Mouse (Mus musculus) liver, embryonic 13.5 days (tissue): ENCODE results near the gene Samhd1. TPM values are rescaled to one million over a fixed set of nuclear protein-coding genes. Genes with fewer than 3 reads are reported as not detected.

Experiments used
- ATAC-seq: fragments of 200-750 bp; cut with Nextera tagmentation; 2 replicates; pipeline ENCODE4 v1.8.0; 2017; ENCODE audit warnings: low read depth, mild to moderate bottlenecking, moderate number of reproducible peaks, moderate library complexity
- DNase-seq: peaks from one replicate; pipeline ENCODE4 v3.0.0; 2022
- H3K27ac ChIP-seq: fragments of 300-500 bp; sonication (generic); 2 replicates; pipeline ENCODE4 v1.5.1; 2015; ENCODE audit warnings: moderate library complexity, mild to moderate bottlenecking, inconsistent platforms
- H3K27me3 ChIP-seq: fragments of 300-500 bp; sonication (generic); 2 replicates; pipeline ENCODE4 v1.6.1; 2015; ENCODE audit warnings: mild to moderate bottlenecking, inconsistent platforms
- H3K36me3 ChIP-seq: fragments of 300-500 bp; sonication (generic); 2 replicates; pipeline ENCODE4 v1.6.1; 2015; ENCODE audit warnings: mild to moderate bottlenecking, inconsistent platforms
- H3K4me1 ChIP-seq: fragments of 300-500 bp; sonication (generic); replicated peaks from 2 replicates; pipeline ENCODE4 v1.6.1; 2015; ENCODE audit warnings: inconsistent platforms
- H3K4me2 ChIP-seq: fragments of 300-500 bp; sonication (generic); 2 replicates; pipeline ENCODE4 v1.6.1; 2015; ENCODE audit warnings: inconsistent platforms, mild to moderate bottlenecking, moderate library complexity
- H3K4me3 ChIP-seq: fragments of 300-500 bp; sonication (generic); replicated peaks from 2 replicates; pipeline ENCODE4 v1.5.1; 2015; ENCODE audit warnings: mild to moderate bottlenecking, inconsistent platforms
- H3K9ac ChIP-seq: fragments of 300-500 bp; sonication (generic); 2 replicates; pipeline ENCODE4 v1.6.1; 2015; ENCODE audit warnings: mild to moderate bottlenecking, inconsistent platforms
- H3K9me3 ChIP-seq: fragments of 300-500 bp; sonication (generic); replicated peaks from 2 replicates; pipeline ENCODE4 v1.6.1; 2016; ENCODE audit warnings: inconsistent platforms
- WGBS: fragments of 180-500 bp; shearing (Covaris S2); methylation state at CpG from one replicate; pipeline ENCODE4 v1.1.7; 2015; ENCODE audit not compliant: insufficient replicate concordance; 5-methylcytosine and 5-hydroxymethylcytosine counted together
- polyA plus RNA-seq: library from polyadenylated mRNA; unstranded; fragments of >200 nt; fragmentation: Nextera tagmentation; extraction: Ambion mirVana; gene quantifications from 2 replicates; pipeline ENCODE4 v1.2.1, GENCODE M21; 2015

Gene Samhd1
- polyA plus RNA-seq, 1 experiment from 2014 or later, result 19.4 TPM

DNA sequence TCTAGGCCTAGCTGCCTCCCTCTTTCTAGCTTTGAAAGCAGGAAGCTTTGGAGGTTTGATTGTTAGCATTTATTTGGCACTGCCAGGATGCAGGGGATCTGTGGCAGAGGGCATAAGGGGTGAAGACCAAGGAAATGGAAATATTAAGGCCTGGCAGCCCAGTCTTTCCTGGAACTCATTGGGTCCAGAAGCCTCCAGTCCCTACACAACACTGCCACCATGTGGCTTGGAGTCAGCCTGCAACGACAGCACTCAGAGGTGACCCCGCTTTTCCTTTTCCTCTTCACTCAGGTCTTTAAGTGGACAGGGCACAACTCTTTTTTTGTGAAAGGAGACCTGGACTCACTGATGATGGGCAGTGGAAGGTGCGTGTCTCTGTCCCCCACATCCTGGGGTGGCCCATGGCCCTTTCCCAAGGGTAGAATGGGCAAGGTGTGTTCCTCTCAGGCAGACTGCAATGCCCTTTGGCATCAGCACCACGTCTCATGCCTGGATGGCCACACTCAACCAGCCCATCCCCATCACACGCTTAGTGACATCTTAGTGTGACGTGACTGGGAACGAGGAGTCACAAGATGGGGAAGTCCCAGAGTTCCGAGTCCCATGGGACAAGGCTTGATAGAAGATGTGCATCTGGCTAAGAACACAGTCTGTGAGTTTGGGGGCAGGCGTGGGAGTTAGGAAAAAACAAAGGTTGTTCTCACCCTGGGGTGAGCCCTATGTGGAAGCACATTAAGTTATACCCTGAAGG is 39.9 kb downstream of the Samhd1 start:
- 54% methylated on average over 9 of the region's 9 CpGs for WGBS
- H3K27ac ChIP-seq, result no peak overlapping the region
- no peak for DNase-seq

DNA sequence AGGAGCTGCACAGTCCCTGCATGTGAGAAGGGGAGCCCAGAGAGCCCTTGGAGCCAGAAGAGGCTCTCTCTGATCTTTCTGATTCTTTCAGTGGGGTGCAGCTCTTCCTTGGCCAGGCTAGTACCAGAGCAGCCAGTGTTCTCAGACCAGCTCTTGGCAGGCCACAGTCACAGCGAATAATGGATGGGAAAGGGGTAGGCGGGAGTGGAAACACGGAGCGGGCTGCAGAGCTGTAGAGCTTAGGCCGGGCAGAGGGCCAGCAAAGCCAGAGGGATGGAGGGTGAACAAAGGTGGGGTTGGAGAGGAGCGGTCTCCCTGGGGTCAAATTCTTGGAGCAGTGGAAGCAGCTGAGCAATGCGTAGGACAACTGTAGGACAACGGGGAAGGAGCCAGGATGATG is 43.0 kb downstream of the Samhd1 start:
- ATAC-seq (no peak), DNase-seq (no peak)
- H3K9ac ChIP-seq, result no peak overlapping the region
- H3K36me3 ChIP-seq, result no peaks in the 10 kb centered on the region
- 66% methylated on average over 8 of the region's 8 CpGs for WGBS
- H3K9me3 ChIP-seq, result no peaks in the 10 kb centered on the region
- no peaks in the 10 kb centered on the region for H3K4me1 ChIP-seq
- no peak overlapping the region for H3K4me3 ChIP-seq
- no peak overlapping the region for H3K4me2 ChIP-seq
- no peak overlapping the region for H3K27ac ChIP-seq
- H3K27me3 ChIP-seq, result 0 out of 2 replicates have a peak, but pooled peaks cover 3% of the 10 kb centered on the region

More for the DNA sequence above, 39.9 kb downstream of the Samhd1 start:
- Histone ChIP-seq H3K4me3 (no peak overlapping the region), H3K4me1 (no peaks in the 10 kb centered on the region), H3K36me3 (peaks cover 19% of the 10 kb centered on the region), H3K27me3 (0 out of 2 replicates have a peak, but pooled peaks cover 3% of the 10 kb centered on the region), H3K9ac (no peak overlapping the region), H3K9me3 (no peaks in the 10 kb centered on the region), H3K4me2 (no peak overlapping the region)
- ATAC-seq, result peak; percentile 34; the same call in 1 of the 2 replicates

DNA sequence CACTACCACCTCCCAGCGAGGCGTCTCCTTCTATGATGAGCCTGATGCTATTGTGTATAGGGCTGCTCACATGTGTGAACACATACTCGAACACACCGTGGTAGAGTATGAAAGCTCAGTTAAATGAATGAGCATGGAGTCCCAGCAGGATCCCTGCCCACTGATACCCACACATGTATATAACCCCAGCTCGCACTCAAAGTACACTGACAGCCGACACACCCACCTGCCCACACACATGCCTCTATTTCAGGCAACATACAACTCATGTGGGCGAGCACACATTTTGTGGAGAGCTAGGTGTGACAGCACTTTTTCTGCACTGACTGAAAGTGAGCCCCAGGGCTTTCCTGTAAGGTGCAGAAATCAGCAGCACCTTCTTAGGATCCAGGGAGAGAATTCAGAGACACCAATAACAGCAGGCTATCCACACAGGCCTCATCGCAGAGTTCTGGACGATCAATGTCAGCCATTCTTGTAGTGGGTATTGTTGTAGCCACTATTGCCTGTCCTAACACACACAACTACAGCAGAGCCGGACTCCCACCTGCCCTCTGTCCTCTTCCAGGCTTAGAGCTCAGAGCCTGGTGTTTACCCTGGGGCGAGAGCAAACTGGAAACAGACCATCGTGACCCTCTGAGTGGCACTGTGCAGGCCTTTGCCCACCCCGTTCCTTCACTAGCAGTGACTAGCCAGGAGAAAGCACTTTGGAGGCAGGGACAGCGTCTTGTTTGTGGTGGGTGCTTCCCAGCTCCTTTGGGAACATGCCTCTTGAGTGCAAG is 47.3 kb downstream of the Samhd1 start:
- H3K4me1 ChIP-seq, result no peaks in the 10 kb centered on the region
- ATAC-seq (0 out of 2 replicates have a peak, but pooled peaks have one; percentile 40), DNase-seq (no peak)
- no peaks in the 10 kb centered on the region for H3K36me3 ChIP-seq
- no peak overlapping the region for H3K4me3 ChIP-seq
- no peak overlapping the region for H3K4me2 ChIP-seq
- no peaks in the 10 kb centered on the region for H3K9me3 ChIP-seq
- whole genome bisulfite sequencing, result 67% methylated on average over 14 of the region's 14 CpGs
- no peak overlapping the region for H3K9ac ChIP-seq
- H3K27me3 ChIP-seq, result peaks cover 10% of the 10 kb centered on the region
- peak overlapping the region; percentile 21; the same call in 1 of the 2 replicates for H3K27ac ChIP-seq

DNA sequence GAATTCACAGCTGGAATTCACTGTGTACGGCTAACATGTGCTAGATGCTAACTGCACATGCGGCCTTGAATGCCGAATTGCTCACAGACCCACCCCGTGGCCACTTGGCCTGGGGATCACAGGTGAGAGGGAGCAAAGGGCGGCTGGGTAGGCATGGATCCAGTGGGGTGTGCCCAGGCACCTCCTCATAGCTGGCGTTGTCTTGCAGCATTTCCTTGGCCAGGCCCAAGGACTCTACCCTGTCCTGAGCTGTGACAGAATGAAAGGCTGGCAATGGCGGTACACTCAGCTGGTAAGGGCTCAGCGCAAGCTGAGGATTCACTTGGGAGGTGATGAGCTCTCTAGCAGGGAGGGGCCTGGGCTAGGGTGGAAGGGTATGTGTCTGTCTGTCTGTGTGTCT is 48.3 kb downstream of the Samhd1 start, which contains the start of gene Tldc2:
TSS of gene Tldc2 (plus strand) at position 260 of the 400 bp plus-strand sequence.
- H3K4me1 ChIP-seq, result no peaks in the 10 kb centered on the region
- no peaks in the 10 kb centered on the region for H3K36me3 ChIP-seq
- peaks cover 18% of the 10 kb centered on the region for H3K27me3 ChIP-seq
- H3K9me3 ChIP-seq, result no peaks in the 10 kb centered on the region
- H3K9ac ChIP-seq, result no peak within 1 kb of the TSS
- H3K4me2 ChIP-seq, result no peak within 1 kb of the TSS
- ATAC-seq (no peak), DNase-seq (no peak)
- no peak within 1 kb of the TSS for H3K4me3 ChIP-seq
- WGBS, result 71% methylated on average over 8 of the region's 8 CpGs
- H3K27ac ChIP-seq, result peak within 1 kb of the TSS; percentile 21; the same call in 1 of the 2 replicates

DNA sequence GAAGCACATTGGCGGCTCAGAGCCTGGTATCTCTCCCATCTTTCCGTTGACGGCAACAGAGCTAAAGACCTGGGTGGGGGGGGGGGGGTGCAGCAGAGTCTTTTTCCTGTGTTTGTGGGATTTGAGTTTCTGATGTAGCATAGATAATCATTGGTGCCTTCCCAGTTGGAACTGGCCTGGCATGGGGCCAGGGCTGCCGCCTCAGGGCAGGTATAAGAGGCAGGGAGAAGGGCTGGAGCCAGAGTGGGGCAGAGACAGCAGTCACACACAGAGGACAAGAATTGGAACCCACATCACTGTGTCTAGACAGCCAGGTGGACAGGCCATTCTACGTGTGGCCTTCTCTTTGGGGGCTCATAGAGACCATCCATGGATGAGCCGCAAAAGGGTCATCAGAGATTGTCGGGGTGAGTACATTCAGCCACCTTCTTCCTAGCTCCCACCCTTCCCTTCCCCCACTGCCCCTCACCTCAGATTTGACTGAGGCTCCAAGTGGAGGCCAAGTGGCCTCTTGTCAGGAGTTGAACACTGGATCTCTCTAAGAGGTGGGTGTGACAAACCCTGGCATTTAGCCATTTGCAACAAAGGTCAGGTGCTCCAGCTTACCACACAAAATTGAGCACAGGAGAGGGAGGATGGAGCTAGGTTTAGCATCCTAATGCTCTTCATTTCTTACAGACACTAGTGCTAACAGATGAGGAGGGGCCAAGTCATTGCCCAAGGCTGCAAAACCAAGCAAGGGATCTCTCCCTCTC is 50.1 kb downstream of the Samhd1 start:
- H3K9me3 ChIP-seq, result no peaks in the 10 kb centered on the region
- H3K36me3 ChIP-seq, result no peaks in the 10 kb centered on the region
- H3K4me1 ChIP-seq, result no peaks in the 10 kb centered on the region
- DNase-seq (no peak), ATAC-seq (no peak)
- 66% methylated on average over 7 of the region's 7 CpGs for WGBS
- H3K4me3 ChIP-seq, result no peak overlapping the region
- H3K4me2 ChIP-seq, result no peak overlapping the region
- H3K27ac ChIP-seq, result no peak overlapping the region
- peaks cover 33% of the 10 kb centered on the region for H3K27me3 ChIP-seq
- H3K9ac ChIP-seq, result no peak overlapping the region

DNA sequence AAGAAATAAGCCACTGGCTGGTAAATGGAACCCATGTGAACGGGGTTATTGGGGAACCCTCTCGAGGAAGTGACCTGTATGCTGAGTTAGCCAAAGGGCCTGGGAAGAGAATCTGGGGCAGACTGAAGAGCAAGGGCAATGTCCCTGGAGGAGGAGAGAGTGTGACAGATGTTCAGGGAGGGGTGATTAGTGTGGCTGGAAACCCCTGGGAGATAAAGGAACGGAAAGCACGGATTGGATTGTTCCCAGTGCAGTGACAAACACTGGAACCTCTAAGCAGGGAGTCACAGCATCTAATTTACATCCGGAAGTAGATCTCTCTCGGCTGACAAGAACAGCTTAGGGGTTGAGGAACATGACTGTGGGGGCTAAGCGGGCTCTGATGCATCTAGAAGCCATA is 53.1 kb downstream of the Samhd1 start:
- ATAC-seq (no peak), DNase-seq (no peak)
- H3K27ac ChIP-seq, result no peak overlapping the region

DNA sequence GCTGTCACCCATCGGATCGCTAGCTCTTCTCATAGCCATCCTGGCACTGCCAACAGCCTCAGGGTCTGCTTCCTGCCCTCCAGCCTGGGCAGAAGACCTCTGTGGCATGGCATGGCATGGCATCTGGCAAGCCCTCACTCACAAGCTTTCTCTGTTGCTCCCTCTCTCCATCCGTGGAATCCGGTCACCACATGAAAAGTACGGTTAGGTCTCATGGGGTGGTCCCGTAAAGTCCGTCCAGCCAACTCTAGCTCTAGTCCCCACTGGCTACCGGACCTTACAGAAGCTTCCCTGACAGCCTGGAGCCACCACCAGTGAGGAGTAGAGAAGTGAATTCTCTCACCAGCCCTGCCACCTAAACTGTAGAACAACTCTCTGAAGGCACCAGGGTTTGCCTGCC is 53.7 kb downstream of the Samhd1 start:
- DNase-seq (no peak), ATAC-seq (no peak)
- Histone ChIP-seq H3K9me3 (no peaks in the 10 kb centered on the region), H3K4me2 (no peak overlapping the region), H3K4me1 (peaks cover 15% of the 10 kb centered on the region), H3K9ac (no peak overlapping the region), H3K27me3 (peaks cover 70% of the 10 kb centered on the region), H3K36me3 (no peaks in the 10 kb centered on the region), H3K4me3 (no peak overlapping the region), H3K27ac (no peak overlapping the region)
- 77% methylated on average over 8 of the region's 8 CpGs for WGBS

More for the DNA sequence above, 53.1 kb downstream of the Samhd1 start:
- peaks cover 9% of the 10 kb centered on the region for H3K4me1 ChIP-seq
- no peak overlapping the region for H3K4me3 ChIP-seq
- no peaks in the 10 kb centered on the region for H3K36me3 ChIP-seq
- H3K9me3 ChIP-seq, result no peaks in the 10 kb centered on the region
- peaks cover 64% of the 10 kb centered on the region for H3K27me3 ChIP-seq
- H3K4me2 ChIP-seq, result no peak overlapping the region
- 14% methylated on average over 7 of the region's 7 CpGs for WGBS
- no peak overlapping the region for H3K9ac ChIP-seq

DNA sequence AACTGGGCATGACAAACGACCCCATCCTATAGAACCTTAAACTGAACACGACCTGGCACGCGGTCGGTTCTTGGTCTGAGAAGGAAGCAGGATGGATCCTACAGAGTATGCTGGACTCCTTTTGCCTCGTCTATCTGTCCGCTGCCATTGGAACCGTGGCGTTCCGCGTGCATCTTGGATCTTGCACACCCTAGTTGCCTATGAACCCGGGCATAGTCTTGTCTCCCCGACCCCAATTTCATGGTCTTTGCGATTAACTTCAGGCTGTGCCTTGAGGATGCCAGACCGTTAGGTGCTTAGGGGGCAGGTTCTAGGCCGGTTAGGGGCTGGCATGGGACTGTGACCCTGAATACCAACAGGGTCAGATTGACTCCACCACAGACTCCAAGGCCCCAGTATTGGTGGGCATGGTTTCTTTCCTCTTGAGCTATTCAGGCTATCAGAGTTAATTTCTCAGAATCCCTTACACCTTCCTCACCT is 55.3 kb downstream of the Samhd1 start:
- Histone ChIP-seq H3K9ac (0 out of 2 replicates have a peak overlapping the region, but pooled peaks have one; percentile 33), H3K4me1 (peaks cover 28% of the 10 kb centered on the region), H3K36me3 (no peaks in the 10 kb centered on the region), H3K27ac (peak overlapping the region; percentile 61; the same call in 1 of the 2 replicates), H3K9me3 (no peaks in the 10 kb centered on the region), H3K4me2 (peak overlapping the region; percentile 70), H3K4me3 (peak overlapping the region; percentile 65), H3K27me3 (peaks cover 76% of the 10 kb centered on the region)
- DNase-seq (no peak), ATAC-seq (no peak)
- WGBS, result 13% methylated on average over 16 of the region's 16 CpGs

DNA sequence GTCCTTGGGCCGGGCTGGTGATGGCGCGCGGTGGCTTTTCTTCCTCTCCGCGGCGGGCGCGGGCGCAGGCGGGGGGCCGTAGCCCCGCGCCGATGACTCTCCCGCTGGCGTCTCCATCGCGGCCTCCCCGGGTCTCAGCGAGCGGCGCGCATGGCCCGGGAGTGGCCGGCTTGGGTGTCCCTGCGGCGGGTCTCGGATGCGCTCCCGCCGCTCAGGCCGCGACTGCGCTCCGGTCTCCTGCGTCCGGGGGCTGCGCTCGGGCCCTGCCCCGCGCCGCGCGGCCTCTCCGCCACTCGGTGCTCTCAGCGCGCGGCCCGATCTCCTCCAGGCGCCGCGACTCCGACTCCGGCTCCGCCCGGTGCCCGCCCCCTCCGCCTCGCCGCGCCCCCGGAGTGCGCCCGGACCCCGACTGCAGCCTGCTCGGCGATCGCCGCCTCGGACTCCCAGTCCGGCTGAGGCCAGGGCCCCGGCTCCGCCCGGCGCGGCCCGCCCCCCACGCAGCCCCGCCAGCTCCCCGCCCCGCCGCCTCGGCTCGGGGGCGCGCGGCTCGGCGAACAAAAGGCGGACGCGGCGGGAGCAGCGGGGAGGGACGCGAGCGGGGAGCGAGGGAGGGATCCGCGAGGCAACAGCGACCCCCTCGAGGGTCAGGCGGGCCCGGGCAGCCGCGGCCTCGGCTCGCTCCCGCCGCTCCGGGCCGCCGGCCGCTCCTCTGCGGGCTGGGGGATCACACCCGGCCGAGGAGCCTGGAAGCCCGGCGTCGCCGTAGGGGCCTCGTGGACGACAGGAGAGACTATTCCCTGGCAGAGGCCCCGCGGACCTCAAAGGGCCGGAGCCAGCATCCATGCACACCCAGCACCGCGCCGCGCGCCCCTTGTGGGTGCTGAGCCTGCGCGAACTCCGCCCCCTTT is 56.0 kb downstream of the Samhd1 start, which contains the start of gene Soga1:
TSS of gene Soga1 (minus strand) at position 462 of the 908 bp plus-strand sequence.
- DNase-seq (no peak), ATAC-seq (peak; percentile 69)
- Histone ChIP-seq H3K27ac (peak within 1 kb of the TSS; percentile 61), H3K36me3 (no peaks in the 10 kb centered on the region), H3K4me1 (peaks cover 35% of the 10 kb centered on the region), H3K4me3 (peak within 1 kb of the TSS; percentile 65), H3K27me3 (peaks cover 76% of the 10 kb centered on the region), H3K4me2 (peak within 1 kb of the TSS; percentile 70), H3K9me3 (no peaks in the 10 kb centered on the region), H3K9ac (peak within 1 kb of the TSS; percentile 73)
- under 1% methylated on average over 102 of the region's 136 CpGs for WGBS
